Mouse (Mus musculus) neural tube, embryonic 15.5 days (tissue): Measurements from ENCODE around the gene Fgd5. TPM values are rescaled to one million over a fixed set of nuclear protein-coding genes. Genes with fewer than 3 reads are reported as not detected.
"Not testable (repeated sequence)": the region's sequence is repeated elsewhere in the genome, so short reads cannot be mapped to it uniquely, and the experiment has no call there.

Experiments used
- ATAC-seq: fragments of 200-750 bp; cut with Nextera tagmentation; 2 replicates; pipeline ENCODE4 v1.8.0; 2017; ENCODE audit warnings: mild to moderate bottlenecking, moderate TSS enrichment, moderate library complexity; ENCODE audit not compliant: low FRiP score
- H3K27ac ChIP-seq: fragments of 300-500 bp; sonication (generic); replicated peaks from 2 replicates; pipeline ENCODE4 v1.5.1; 2015; ENCODE audit warnings: mild to moderate bottlenecking, inconsistent platforms
- H3K27me3 ChIP-seq: fragments of 300-500 bp; sonication (generic); replicated peaks from 2 replicates; pipeline ENCODE4 v1.6.1; 2015; ENCODE audit warnings: inconsistent platforms
- H3K36me3 ChIP-seq: fragments of 300-500 bp; sonication (generic); 2 replicates; pipeline ENCODE4 v1.6.1; 2015; ENCODE audit warnings: inconsistent platforms
- H3K4me1 ChIP-seq: fragments of 300-500 bp; sonication (generic); 2 replicates; pipeline ENCODE4 v1.6.1; 2015; ENCODE audit warnings: inconsistent platforms
- H3K4me2 ChIP-seq: fragments of 300-500 bp; sonication (generic); 2 replicates; pipeline ENCODE4 v1.6.1; 2015; ENCODE audit warnings: inconsistent platforms, mild to moderate bottlenecking, moderate library complexity
- H3K4me3 ChIP-seq: fragments of 300-500 bp; sonication (generic); replicated peaks from 2 replicates; pipeline ENCODE4 v1.5.1; 2015; ENCODE audit warnings: mild to moderate bottlenecking, inconsistent platforms
- H3K9ac ChIP-seq: fragments of 300-500 bp; sonication (generic); replicated peaks from 2 replicates; pipeline ENCODE4 v1.6.1; 2015; ENCODE audit warnings: mild to moderate bottlenecking, inconsistent platforms
- H3K9me3 ChIP-seq: fragments of 300-500 bp; sonication (generic); replicated peaks from 2 replicates; pipeline ENCODE4 v1.6.1; 2016; ENCODE audit warnings: inconsistent platforms
- WGBS: fragments of 180-500 bp; shearing (Covaris S2); methylation state at CpG from one replicate; pipeline ENCODE4 v1.1.7; 2015; ENCODE audit warnings: mixed read lengths; 5-methylcytosine and 5-hydroxymethylcytosine counted together
- polyA plus RNA-seq: library from polyadenylated mRNA; unstranded; fragments of >200 nt; fragmentation: Nextera tagmentation; extraction: Ambion mirVana; gene quantifications from 2 replicates; pipeline ENCODE4 v1.2.1, GENCODE M21; 2015

Gene Fgd5
- 17.3 and 17.6 TPM in 2 replicates for polyA plus RNA-seq

GRCm38 (mm10) chr6:91978371-91979300 is at the start of gene Fgd5:
Gene Fgd5, plus strand, starts transcription at chr6:91978878.
- H3K9me3 ChIP-seq = no peaks in the 10 kb centered on the region
- H3K4me3 ChIP-seq = peak within 1 kb of the TSS; percentile 62
- peak within 1 kb of the TSS; percentile 63 for H3K9ac ChIP-seq
- H3K27me3 ChIP-seq = no peaks in the 10 kb centered on the region
- WGBS = 1% methylated on average over 39 of the region's 62 CpGs
- peak within 1 kb of the TSS; percentile 48; the same call in 1 of the 2 replicates for H3K27ac ChIP-seq
- peaks cover 29% of the 10 kb centered on the region for H3K4me1 ChIP-seq
- peak within 1 kb of the TSS; percentile 96 for H3K4me2 ChIP-seq
- ATAC-seq = peak; percentile 68
- no peaks in the 10 kb centered on the region for H3K36me3 ChIP-seq

- Histone ChIP-seq H3K4me3 (no peak overlapping the region), H3K27ac (peak overlapping the region; percentile 33; the same call in 1 of the 2 replicates), H3K4me2 (no peak overlapping the region), H3K9ac (no peak overlapping the region), H3K9me3 (no peaks in the 10 kb centered on the region), H3K4me1 (peaks cover 19% of the 10 kb centered on the region), H3K27me3 (no peaks in the 10 kb centered on the region; the same call in 1 of the 2 replicates), H3K36me3 (no peaks in the 10 kb centered on the region)
- ATAC-seq = no peak
- whole genome bisulfite sequencing = 58% methylated on average over 5 of the region's 5 CpGs
These were observed 47.4 kb upstream of the Fgd5 start for GRCm38 (mm10) chr6:91931231-91931630.

- no peak overlapping the region for H3K27ac ChIP-seq
- no peak overlapping the region for H3K4me2 ChIP-seq
- 57% methylated on average over 4 of the region's 4 CpGs for WGBS
- 0 out of 2 replicates have a peak, but pooled peaks cover 5% of the 10 kb centered on the region for H3K4me1 ChIP-seq
- no peak overlapping the region for H3K9ac ChIP-seq
- no peaks in the 10 kb centered on the region for H3K36me3 ChIP-seq
- H3K9me3 ChIP-seq = no peaks in the 10 kb centered on the region
- no peak for ATAC-seq
- H3K4me3 ChIP-seq = no peak overlapping the region
- H3K27me3 ChIP-seq = no peaks in the 10 kb centered on the region; the same call in 1 of the 2 replicates
These were observed 40.2 kb upstream of the Fgd5 start for GRCm38 (mm10) chr6:91938491-91938890.

DNA sequence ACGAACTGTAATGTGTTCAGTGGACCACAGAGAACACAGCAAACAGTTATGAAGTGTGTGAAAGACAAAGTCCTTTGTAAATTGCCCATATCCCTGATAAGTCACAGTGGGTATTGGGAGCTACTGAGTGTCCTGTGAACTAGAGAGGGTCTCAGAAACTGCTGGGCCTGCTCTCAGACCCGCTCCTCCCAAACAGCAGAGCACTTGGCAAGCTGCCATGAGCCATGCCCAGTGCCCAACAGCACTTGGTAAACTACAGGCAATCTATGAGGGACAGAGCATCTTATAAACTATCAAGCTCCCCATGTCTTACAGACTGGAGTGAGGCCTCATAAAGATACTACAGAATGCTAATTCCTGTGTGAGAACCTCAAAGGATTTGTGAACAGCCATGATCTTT is 30.3 kb upstream of the Fgd5 start:
- ATAC-seq = no peak
- Histone ChIP-seq H3K27me3 (no peaks in the 10 kb centered on the region), H3K4me3 (no peak overlapping the region), H3K4me1 (peaks cover 4% of the 10 kb centered on the region; the same call in 1 of the 2 replicates), H3K36me3 (no peaks in the 10 kb centered on the region), H3K9ac (no peak overlapping the region), H3K4me2 (no peak overlapping the region), H3K9me3 (no peaks in the 10 kb centered on the region), H3K27ac (no peak overlapping the region)
- 63% methylated on average over 2 of the region's 2 CpGs for WGBS

DNA sequence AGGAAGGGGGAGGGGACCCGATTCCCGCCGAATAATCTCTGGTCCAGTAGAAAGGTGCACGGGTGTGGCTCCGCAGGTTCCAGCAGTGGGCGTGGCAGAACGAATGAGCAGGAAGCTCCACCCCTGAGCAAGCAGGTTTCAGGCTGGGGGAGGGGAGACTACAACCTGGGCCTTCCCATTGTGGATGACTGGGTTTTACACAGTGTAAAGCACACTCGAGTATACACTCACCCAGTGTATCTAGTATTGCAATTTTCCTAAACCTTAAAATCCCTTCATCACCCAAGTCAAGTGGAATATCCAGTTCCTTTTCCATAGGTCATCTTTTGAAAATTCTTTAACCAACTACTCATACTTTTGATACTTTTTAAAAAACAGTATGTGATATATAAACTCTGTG is 20.7 kb upstream of the Fgd5 start:
- not testable (repeated sequence) for H3K4me2 ChIP-seq, H3K4me3 ChIP-seq, H3K27me3 ChIP-seq, H3K36me3 ChIP-seq, H3K9ac ChIP-seq, ATAC-seq, H3K9me3 ChIP-seq, H3K27ac ChIP-seq
- H3K4me1 ChIP-seq = peaks cover 24% of the 10 kb centered on the region
- 10% methylated on average over 2 of the region's 8 CpGs for WGBS

DNA sequence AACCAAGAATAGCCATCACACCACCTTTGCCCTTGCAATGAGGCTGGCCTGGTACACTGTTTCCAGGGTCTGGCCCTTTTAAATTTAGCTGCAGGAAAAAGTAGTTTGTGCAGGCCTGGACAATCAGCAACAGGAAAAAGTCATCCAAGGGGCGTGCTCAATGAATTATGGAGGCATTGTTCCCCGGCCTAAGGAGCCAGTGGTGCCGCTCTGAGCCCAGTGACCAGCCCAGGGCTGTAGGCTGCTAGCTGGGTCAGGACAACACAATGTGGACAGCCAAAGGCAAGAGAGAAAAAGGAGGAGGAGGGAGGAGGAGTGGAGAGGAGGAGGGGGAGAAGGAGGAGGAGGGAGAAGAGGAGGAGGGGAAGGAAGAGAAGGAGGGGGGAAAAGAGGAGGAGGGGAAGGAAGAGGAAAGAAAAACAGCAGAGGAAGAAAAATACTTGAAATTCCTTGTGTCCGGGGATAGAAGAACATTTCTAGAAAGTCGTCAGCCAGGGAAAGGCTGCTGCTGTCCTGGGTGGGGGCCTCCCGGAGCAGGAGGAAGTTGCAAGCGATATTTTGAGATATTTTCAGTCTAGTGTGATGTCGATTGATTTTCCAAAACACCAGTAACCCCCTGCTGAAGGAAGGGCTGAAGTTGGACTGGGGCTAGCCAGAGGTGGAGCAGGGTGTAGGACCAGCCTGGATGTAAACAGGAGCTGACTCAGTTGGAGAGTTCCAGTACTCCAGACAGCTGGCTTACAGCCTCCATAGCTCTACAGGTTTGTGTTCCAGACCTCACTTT is 18.5 kb upstream of the Fgd5 start:
- Histone ChIP-seq H3K4me1 (peaks cover 36% of the 10 kb centered on the region), H3K27me3 (no peaks in the 10 kb centered on the region), H3K4me3 (no peak overlapping the region), H3K36me3 (no peaks in the 10 kb centered on the region), H3K27ac (peak overlapping the region; percentile 56), H3K9ac (no peak overlapping the region), H3K9me3 (no peaks in the 10 kb centered on the region), H3K4me2 (no peak overlapping the region)
- 40% methylated on average over 8 of the region's 8 CpGs for WGBS
- no peak for ATAC-seq

GRCm38 (mm10) chr6:91963429-91963828 is 15.2 kb upstream of the Fgd5 start:
- WGBS = 8% methylated on average over 4 of the region's 4 CpGs

DNA sequence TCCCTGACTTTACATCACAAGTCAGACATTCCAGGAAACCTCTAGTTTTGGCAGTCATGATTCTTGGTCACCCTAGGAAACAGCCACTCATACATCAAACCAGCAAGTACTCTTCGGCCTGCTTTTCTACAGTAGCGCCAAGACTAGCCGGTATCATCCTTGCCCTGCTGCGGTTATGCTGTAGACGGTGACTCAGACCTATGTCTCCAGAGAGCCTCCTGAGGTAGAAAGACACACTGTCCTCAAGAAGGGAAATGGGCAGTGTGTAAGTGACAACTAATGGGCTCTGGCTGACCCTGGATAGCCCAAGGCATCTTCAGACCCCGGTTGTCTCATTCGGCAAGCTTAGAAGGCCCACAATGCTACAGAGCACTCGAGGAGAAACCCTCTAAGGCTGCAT is 13.6 kb upstream of the Fgd5 start:
- WGBS = 89% methylated on average over 8 of the region's 8 CpGs
- no peaks in the 10 kb centered on the region for H3K36me3 ChIP-seq
- no peak overlapping the region for H3K4me2 ChIP-seq
- no peak overlapping the region for H3K4me3 ChIP-seq
- H3K9me3 ChIP-seq = no peaks in the 10 kb centered on the region
- no peaks in the 10 kb centered on the region for H3K27me3 ChIP-seq
- no peak for ATAC-seq
- H3K27ac ChIP-seq = no peak overlapping the region
- no peak overlapping the region for H3K9ac ChIP-seq
- H3K4me1 ChIP-seq = peaks cover 48% of the 10 kb centered on the region

More at GRCm38 (mm10) chr6:91963429-91963828, 15.2 kb upstream of the Fgd5 start:
- Histone ChIP-seq H3K36me3 (no peaks in the 10 kb centered on the region), H3K4me2 (no peak overlapping the region), H3K9me3 (no peaks in the 10 kb centered on the region), H3K4me1 (peaks cover 48% of the 10 kb centered on the region), H3K27me3 (no peaks in the 10 kb centered on the region), H3K4me3 (no peak overlapping the region), H3K9ac (no peak overlapping the region), H3K27ac (0 out of 2 replicates have a peak overlapping the region, but pooled peaks have one; percentile 51)
- peak; percentile 73 for ATAC-seq

DNA sequence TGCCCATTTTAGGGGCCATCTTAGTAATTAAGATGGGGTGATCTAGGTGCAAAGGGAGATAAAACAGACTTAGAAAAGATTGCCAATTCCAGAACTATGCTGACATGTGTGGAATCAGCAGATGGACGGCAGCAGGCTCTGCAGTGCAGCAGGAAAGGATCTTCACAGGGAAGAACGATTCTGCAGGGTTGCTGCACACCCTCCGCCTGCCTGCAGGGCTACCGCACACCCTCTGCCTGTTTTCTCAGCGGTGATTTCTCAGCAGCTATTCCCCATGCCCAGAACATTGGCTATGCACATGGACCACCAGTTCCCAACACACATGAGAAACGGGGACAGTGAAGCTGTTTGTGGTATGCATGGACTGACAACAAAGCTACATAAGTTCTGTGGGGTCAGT is 12.7 kb upstream of the Fgd5 start:
- no peak for ATAC-seq
- H3K4me2 ChIP-seq = no peak overlapping the region
- H3K36me3 ChIP-seq = no peaks in the 10 kb centered on the region

DNA sequence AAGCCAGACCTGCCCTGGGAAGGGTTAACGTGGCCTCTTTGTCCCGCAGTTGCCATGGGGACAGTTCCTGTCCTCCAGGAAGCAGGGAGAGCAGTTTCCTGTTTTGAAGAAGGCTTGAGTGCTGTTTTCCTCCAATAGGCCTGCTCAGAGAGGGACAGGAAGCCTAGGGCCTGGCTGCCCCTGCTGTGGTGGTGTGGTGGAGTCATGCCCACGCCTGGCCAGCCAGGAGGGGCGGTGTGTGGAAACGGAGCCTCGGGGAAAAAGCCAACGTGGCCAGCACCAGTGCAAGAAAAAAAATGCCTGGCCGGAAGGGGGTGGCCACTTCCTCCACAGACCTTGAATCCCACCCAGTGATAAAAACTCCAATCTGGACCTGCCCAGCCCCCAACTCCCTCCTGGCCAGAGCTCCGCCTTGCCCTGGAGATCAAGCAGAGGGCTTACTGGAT is 6.5 kb upstream of the Fgd5 start:
- H3K27ac ChIP-seq = no peak overlapping the region
- no peak overlapping the region for H3K9ac ChIP-seq
- H3K36me3 ChIP-seq = no peaks in the 10 kb centered on the region
- no peak overlapping the region for H3K4me2 ChIP-seq
- no peaks in the 10 kb centered on the region for H3K9me3 ChIP-seq
- no peak overlapping the region for H3K4me3 ChIP-seq
- peaks cover 5% of the 10 kb centered on the region for H3K4me1 ChIP-seq
- 50% methylated on average over 9 of the region's 9 CpGs for WGBS
- no peaks in the 10 kb centered on the region for H3K27me3 ChIP-seq
- ATAC-seq = no peak

More for the DNA sequence above, 12.7 kb upstream of the Fgd5 start:
- no peak overlapping the region for H3K4me3 ChIP-seq
- H3K27me3 ChIP-seq = no peaks in the 10 kb centered on the region
- no peak overlapping the region for H3K9ac ChIP-seq
- no peaks in the 10 kb centered on the region for H3K9me3 ChIP-seq
- WGBS = 46% methylated on average over 6 of the region's 6 CpGs
- H3K27ac ChIP-seq = no peak overlapping the region
- peaks cover 44% of the 10 kb centered on the region for H3K4me1 ChIP-seq

GRCm38 (mm10) chr6:91973972-91974371 is 4.7 kb upstream of the Fgd5 start:
- no peak overlapping the region for H3K9ac ChIP-seq
- 81% methylated on average over 6 of the region's 6 CpGs for WGBS
- no peaks in the 10 kb centered on the region for H3K36me3 ChIP-seq
- H3K4me2 ChIP-seq = no peak overlapping the region
- H3K9me3 ChIP-seq = no peaks in the 10 kb centered on the region
- no peaks in the 10 kb centered on the region for H3K27me3 ChIP-seq
- no peak overlapping the region for H3K27ac ChIP-seq
- no peak for ATAC-seq
- H3K4me1 ChIP-seq = peaks cover 15% of the 10 kb centered on the region
- H3K4me3 ChIP-seq = no peak overlapping the region
